Mouse (Mus musculus) v-Abl transformed pro-B cells (cell line): ENCODE measurements around the gene Psmb9.
"Not testable (repeated sequence)": the region's sequence is repeated elsewhere in the genome, so short reads cannot be mapped to it uniquely, and the experiment has no call there.

Experiments used
- in situ Hi-C, 2 experiments: fragments of 400-800 bp; cut with MboI; formaldehyde crosslinking; loops; one replicate each; pipeline ENCODE4 v1.15.1; 2025; ENCODE audit not compliant: unreplicated experiment in 2 of 2

Gene Psmb9

GRCm38 (mm10) chr17:34187261-34187916, at the start of gene Psmb9, which contains the start of gene Tap1:
Gene Psmb9 (minus strand): TSS chr17:34187764.
Gene Tap1 (plus strand): TSS chr17:34187553.
- in situ Hi-C loops, result no loop called here

- in situ Hi-C loops, result loop anchor here (5.0 to 10.0 kb wide), 3 partner anchors 64 to 162 kb away; no protein-coding TSS in a partner anchor
These were observed 49.1 kb upstream of the Psmb9 start for GRCm38 (mm10) chr17:34236691-34237090.

DNA sequence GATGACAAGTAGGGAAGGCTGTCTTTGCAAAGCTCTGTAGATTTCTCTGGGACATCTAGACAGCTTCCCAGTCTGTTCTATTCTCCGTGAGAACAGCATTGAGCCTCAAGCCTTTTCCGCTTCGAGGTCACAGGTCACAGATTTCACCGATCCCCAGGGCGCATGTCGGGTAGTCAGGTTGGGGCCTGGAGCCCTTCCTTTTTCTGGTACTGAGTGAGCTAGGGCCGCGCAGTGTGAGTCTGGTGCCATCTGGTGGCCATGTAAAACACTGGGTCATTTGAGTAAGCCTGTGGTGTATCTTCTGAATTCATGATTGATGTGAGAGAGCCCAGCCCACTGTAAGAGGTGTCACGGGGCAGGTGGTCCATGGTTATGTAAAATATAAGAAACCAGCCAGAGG, 47.4 kb upstream of the Psmb9 start:
- in situ Hi-C loops, result loop anchor here (5.0 to 10.0 kb wide), 3 partner anchors 63 to 160 kb away; no protein-coding TSS in a partner anchor

DNA sequence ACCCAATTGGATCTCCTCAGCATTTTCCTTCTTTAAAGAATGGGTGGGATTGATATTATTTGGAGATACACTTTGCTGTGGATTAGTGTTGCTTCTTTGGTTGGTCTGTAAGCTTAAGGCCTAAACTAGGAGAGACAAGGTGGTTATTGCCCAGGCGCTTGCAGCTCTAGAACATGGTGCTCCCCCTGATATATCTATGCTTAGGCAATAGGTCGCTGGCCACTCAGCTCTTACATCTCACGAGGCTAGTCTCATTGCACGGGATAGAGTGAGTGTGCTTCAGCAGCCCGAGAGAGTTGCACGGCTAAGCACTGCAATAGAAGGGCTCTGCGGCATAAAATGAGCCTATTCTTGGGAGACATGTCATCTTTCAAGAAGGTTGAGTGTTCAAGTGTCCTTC, 44.5 kb upstream of the Psmb9 start:
- in situ Hi-C loops, result loop anchor here in 1 of 2 experiments (10.0 kb wide), 1 partner anchor 157 kb away; no protein-coding TSS in a partner anchor

DNA sequence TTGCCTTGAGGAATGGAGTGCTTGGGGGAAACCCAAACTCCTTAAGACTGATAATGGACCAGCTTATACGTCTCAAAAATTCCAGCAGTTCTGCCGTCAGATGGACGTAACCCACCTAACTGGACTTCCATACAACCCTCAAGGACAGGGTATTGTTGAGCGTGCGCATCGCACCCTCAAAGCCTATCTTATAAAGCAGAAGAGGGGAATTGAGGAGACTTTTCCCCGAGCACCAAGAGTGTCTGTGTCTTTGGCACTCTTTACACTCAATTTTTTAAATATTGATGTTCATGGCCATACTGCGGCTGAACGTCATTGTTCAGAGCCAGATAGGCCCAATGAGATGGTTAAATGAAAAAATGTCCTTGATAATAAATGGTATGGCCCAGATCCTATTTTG, 43.4 kb upstream of the Psmb9 start:
- in situ Hi-C loops, result loop anchor here in 1 of 2 experiments (10.0 kb wide), 1 partner anchor 156 kb away; no protein-coding TSS in a partner anchor

- in situ Hi-C loops, result not testable (repeated sequence)
These were observed 38.3 kb upstream of the Psmb9 start for GRCm38 (mm10) chr17:34225911-34226310.

GRCm38 (mm10) chr17:34225426-34225825, 37.9 kb upstream of the Psmb9 start:
- in situ Hi-C loops, result no loop called here

DNA sequence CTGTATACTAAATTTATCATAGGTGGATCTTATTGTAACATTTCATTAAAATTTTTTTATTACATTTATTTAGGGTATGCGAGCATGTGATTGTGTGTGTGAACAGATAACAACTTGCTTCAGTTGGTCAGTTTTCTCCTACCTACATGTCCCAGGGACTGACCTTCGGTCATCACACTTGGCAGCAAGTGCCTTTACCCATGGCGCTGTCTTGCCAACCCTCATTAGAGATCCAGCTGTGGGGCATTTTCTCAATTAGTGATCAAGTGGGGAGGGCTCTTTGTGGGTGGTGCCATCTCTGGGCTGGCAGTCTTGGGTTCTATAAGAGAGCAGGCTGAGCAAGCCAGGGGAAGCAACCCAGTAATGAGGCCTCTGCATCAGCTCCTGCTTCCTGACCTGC, 37.3 kb upstream of the Psmb9 start:
- in situ Hi-C loops, result no loop called here

DNA sequence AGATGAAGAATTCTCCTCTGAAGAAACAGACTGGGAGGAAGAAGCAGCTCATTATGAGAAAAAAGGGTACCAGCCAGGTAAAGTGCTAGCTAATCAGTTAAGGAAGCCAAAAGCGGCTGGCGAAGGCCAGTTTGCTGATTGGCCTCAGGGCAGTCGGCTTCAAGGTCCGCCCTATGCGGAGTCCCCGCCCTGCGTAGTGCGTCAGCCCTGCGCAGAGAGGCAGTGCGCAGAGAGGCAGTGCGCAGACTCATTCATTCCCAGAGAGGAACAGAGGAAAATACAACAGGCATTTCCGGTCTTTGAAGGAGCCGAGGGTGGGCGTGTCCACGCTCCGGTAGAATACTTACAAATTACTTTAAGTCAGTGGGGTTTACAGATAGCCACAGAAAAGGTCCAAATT, 32.8 kb upstream of the Psmb9 start:
- in situ Hi-C loops, result not testable (repeated sequence)

DNA sequence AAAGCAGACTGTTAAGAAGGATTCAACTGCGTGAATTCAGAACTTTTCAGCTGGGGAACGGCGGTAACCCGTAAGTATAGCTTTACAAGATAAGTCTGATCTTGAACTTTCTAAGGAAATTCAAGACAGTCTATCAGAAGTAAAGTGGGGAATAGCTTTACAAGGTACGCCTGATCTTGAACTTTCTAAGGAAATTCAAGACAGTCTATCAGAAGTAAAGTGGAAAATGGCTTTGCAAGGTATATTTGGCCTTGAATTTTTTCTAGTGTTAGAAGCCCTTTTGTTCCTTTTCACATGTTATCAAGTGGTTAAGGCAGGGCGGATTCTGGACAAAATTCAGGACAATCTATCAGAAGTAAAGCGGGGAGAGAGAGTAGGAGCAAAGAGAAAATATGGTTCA, 32.2 kb upstream of the Psmb9 start:
- in situ Hi-C loops, result not testable (repeated sequence)

DNA sequence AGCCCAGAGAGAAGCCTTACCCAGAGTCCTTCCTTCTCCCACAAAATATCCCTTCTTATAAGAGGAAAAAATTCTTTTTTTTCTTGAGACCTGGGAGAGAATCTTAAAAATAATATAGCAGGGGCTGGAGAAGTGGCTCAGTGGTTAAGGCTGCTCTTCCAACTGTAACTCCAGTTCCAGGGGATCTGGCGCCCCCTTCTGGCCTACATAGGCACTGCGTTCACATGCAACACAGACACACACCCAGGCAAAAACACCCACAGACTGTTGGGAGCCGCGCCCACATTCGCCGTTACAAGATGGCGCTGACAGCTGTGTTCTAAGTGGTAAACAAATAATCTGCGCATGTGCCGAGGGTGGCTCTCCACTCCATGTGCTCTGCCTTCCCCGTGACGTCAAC, 31.5 kb upstream of the Psmb9 start:
- in situ Hi-C loops, result not testable (repeated sequence)

DNA sequence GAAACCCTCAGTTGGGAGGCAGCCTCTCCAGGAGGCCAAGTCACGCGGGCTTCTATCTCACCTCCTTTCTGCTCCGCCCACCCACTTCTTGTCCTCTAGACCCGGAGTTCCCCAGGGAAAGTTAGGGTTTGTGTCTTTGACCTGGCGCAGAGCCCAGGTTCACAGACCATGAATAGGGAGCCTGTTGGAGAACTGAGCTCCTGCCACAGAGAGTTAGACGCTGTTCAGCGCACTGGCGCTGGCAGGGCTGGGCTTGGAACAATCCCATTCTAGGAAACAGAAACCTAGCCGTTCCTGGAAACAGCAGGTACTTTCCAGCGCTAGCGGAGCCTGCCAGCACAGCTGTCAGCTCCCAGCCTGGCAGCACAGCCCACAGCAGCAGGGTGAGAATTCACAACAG, 31.1 kb upstream of the Psmb9 start:
- in situ Hi-C loops, result no loop called here

- in situ Hi-C loops, result no loop called here
These were observed 30.4 kb upstream of the Psmb9 start for GRCm38 (mm10) chr17:34217986-34218385.

DNA sequence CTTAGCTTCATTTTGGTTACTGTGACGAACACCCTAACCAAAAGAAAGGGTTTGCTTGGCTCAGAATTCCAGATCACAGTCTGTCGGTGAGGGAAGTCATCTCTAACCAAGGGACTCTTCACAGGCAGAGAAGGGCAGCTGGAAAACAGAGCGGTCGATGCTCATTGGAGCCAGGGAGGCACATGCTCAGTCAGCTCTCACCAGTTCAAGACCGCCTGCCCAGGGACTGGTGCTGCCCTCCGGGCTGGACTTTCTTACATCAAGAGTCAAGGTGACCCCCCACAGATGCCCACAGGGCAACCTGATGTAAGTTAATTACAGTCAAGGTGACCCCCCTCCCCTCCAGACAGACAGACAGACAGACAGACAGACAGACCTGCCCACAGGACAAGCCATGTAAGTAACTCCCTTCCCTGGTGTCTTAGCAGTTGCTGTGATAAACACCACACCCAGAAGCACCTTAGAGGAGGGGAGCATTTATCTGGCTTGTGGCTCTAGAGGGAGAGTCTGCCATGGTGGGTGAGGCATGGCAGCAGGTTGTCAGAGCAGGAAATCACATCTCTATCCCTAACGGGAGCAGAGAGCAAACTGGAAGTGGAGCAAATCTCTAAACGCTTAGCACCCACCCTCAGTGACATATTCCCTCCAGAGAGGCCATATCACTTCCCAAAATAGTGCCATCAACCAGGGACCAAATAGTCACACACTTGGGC, 29.8 kb upstream of the Psmb9 start:
- in situ Hi-C loops, result no loop called here

DNA sequence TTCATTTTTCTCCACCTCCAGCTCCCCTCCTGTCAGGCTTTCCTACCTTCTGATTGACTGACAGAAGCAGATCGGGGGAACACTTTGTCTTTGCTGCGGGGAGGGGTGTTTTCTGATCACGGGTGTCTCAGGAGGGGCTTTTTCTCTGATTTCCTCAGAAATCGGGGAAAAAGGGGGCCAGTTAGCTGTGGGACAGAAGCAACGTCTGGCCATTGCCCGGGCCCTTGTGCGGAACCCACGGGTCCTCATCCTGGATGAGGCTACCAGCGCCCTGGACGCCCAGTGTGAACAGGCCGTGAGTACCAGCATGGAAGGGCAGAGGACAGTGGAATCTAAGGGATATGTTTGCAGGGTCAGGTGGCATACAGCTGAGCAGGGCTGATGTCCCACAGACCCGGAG, 27.6 kb upstream of the Psmb9 start:
- in situ Hi-C loops, result no loop called here

DNA sequence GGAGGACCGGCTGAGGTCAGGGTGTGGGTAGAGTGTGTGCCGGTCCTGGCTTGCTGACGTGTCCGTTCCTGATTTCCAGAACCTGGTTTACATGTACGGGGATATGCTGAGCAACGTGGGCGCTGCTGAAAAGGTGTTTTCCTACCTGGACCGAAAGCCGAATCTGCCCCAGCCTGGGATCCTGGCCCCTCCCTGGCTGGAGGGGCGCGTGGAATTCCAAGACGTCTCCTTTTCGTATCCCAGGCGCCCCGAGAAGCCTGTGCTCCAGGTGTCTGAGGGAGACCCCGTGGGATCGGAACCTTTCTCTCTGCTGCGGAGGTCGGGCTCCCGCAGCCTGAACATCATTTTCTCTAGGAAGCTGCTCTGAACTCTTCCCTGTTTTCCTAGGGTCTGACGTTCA, 26.4 kb upstream of the Psmb9 start:
- in situ Hi-C loops, result loop anchor here in 1 of 2 experiments (5.0 kb wide), 1 partner anchor 37 kb away; no protein-coding TSS in a partner anchor

- in situ Hi-C loops, result loop anchor here in 1 of 2 experiments (5.0 kb wide), 1 partner anchor 35 kb away; no protein-coding TSS in a partner anchor
These were observed 24.3 kb upstream of the Psmb9 start for GRCm38 (mm10) chr17:34211746-34212365.

DNA sequence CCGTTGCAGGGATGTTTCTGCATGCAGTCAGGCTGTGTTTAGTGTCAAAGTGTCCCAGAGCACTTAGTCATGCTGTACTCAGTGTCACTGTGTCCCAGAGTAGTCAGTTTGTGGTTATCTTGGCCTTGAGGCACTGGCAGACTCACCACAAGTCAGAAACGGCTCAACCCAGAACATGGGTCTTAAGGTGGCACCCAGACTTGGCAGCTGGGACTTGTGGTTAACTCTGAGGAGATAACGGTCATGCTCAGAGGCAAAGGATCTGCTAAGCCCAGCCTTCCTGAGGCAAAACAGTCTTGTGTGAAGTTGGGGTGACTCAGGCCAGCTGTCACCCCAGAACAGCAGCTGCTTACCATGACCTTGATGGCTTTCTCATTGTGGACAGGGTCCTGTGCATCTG, 23.0 kb upstream of the Psmb9 start:
- in situ Hi-C loops, result loop anchor here in 1 of 2 experiments (5.0 kb wide), 1 partner anchor 33 kb away; no protein-coding TSS in a partner anchor

GRCm38 (mm10) chr17:34209680-34210079, 22.1 kb upstream of the Psmb9 start:
- in situ Hi-C loops, result loop anchor here in 1 of 2 experiments (5.0 kb wide), 1 partner anchor 32 kb away; no protein-coding TSS in a partner anchor

- in situ Hi-C loops, result no loop called here
These were observed 20.9 kb upstream of the Psmb9 start for GRCm38 (mm10) chr17:34208421-34208820.

- in situ Hi-C loops, result no loop called here
These were observed 20.3 kb upstream of the Psmb9 start for GRCm38 (mm10) chr17:34207866-34208265.
